ENCODE assay signal across 9 mouse cellular contexts in genomic region chr6:125482427-125482831, GRCm38 (mm10). TPM values are rescaled to one million over a fixed set of nuclear protein-coding genes. Genes with fewer than 3 reads are reported as not detected.
DNase-seq lines count a peak whose midpoint lies in the region; TF ChIP-seq lines count a peak whose summit lies in the region.
"Had no signal": no experiment of that assay in that cellular context is flagged by ENCODE, and none has a peak within 500 bp of the region (broad histone marks: within the 10 kb centered on the region; RNA-seq: fewer than 3 reads in every experiment).

No protein-coding gene starts in this region.

- no peak for TF ChIP-seq CTCF in embryonic fibroblast, embryonic 13.5 days (IDR thresholded peaks at IDR 0.05; ENCODE audit: borderline replicate concordance, insufficient read depth, low read length)

- DNase-seq in heart, embryonic 10.5 days (ENCODE audit: low spot score), result no peak
- DNase-seq in heart, postnatal 10 days, result no peak
- DNase-seq in CD4-positive, CD25-positive, alpha-beta regulatory T cell, adult 2 months (ENCODE audit: low read depth, low spot score), result peak; percentile 78
- peak; percentile 42 for DNase-seq in lung, postnatal 14 days
- DNase-seq in urinary bladder, postnatal 36 days (ENCODE audit: low spot score in 2 of 2), result no peak
- DNase-seq in urinary bladder, adult 18-20 months (ENCODE audit: low spot score in 2 of 2), result no peak
- DNase-seq in cerebellum, adult 9-11 months, result no peak

- intact Hi-C loops in heart, postnatal 10 days (cut with DNase I), result no loop called here

- TF ChIP-seq POLR2A in embryonic fibroblast, embryonic 13.5 days (IDR thresholded peaks at IDR 0.05; ENCODE audit: low read depth, low read length), result no peak

- H3K4me3 ChIP-seq in heart, embryonic 10.5 days, result no peak overlapping the region
- no peak overlapping the region for H3K4me3 ChIP-seq in embryonic fibroblast, embryonic 13.5 days (ENCODE audit: insufficient read depth, low read length)
- H3K4me3 ChIP-seq: left cerebral cortex, adult 2 months had no signal

- H3K9me3 ChIP-seq in heart, embryonic 10.5 days, result no peaks in the 10 kb centered on the region

- H3K27ac ChIP-seq in heart, embryonic 10.5 days, result peak overlapping the region; percentile 74
- peak overlapping the region; percentile 24 for H3K27ac ChIP-seq in embryonic fibroblast, embryonic 13.5 days (ENCODE audit: insufficient read depth, low read length)
- H3K27ac ChIP-seq: left cerebral cortex, adult 2 months had no signal

- H3K4me1 ChIP-seq in heart, embryonic 10.5 days, result peaks cover 72% of the 10 kb centered on the region
- peaks cover 25% of the 10 kb centered on the region for H3K4me1 ChIP-seq in embryonic fibroblast, embryonic 13.5 days (ENCODE audit: control insufficient read depth, insufficient read depth, low read length)

- H3K36me3 ChIP-seq in heart, embryonic 10.5 days, result no peaks in the 10 kb centered on the region

- WGBS in heart, embryonic 10.5 days, result 63% methylated on average over 5 of the region's 5 CpGs

- H3K27me3 ChIP-seq in heart, embryonic 10.5 days (ENCODE audit: insufficient read depth, poor library complexity, severe bottlenecking), result peaks cover 36% of the 10 kb centered on the region

RNA-seq across cellular contexts. Expression of gene Cd9, which starts 12.2 kb away (rescaled TPM):
- polyA plus RNA-seq in heart, embryonic 10.5 days (2016; fragmentation: Nextera tagmentation; extraction: Ambion mirVana), result 70.2 and 73.2 TPM in 2 replicates
- 10 to 100 TPM; 77.7 to 79.8 TPM for total RNA-seq in heart, postnatal 10 days (2021)
- 170 and 246 TPM in 2 replicates for polyA plus RNA-seq in embryonic fibroblast, embryonic 13.5 days (2011; ENCODE audit: insufficient read length, low read depth, missing spikeins)

Comparison
In these comparisons a context has a peak if more than half of its experiments do, and no peak if none do; other contexts are left out.
1. DNase-seq: peak in CD4-positive, CD25-positive, alpha-beta regulatory T cell, adult 2 months (single experiment) and lung, postnatal 14 days (single experiment); none in heart, embryonic 10.5 days (single experiment), heart, postnatal 10 days (0 of 2), urinary bladder, postnatal 36 days (0 of 2), urinary bladder, adult 18-20 months (0 of 2) and cerebellum, adult 9-11 months (single experiment).